Mouse (Mus musculus) c-Kit-positive CD71-positive TER-119-positive erythroid progenitor cells, embryonic 14.5 days (primary cell): ENCODE results near the gene Gclm.
A peak's percentile ranks its signal among the peaks of the same experiment; 100 is the strongest.

ENCODE experiments used
- DNase-seq: peaks from one replicate; pipeline ENCODE4 v3.0.0-alpha.2; 2013; ENCODE audit warnings: low spot score

Gene Gclm

DNA sequence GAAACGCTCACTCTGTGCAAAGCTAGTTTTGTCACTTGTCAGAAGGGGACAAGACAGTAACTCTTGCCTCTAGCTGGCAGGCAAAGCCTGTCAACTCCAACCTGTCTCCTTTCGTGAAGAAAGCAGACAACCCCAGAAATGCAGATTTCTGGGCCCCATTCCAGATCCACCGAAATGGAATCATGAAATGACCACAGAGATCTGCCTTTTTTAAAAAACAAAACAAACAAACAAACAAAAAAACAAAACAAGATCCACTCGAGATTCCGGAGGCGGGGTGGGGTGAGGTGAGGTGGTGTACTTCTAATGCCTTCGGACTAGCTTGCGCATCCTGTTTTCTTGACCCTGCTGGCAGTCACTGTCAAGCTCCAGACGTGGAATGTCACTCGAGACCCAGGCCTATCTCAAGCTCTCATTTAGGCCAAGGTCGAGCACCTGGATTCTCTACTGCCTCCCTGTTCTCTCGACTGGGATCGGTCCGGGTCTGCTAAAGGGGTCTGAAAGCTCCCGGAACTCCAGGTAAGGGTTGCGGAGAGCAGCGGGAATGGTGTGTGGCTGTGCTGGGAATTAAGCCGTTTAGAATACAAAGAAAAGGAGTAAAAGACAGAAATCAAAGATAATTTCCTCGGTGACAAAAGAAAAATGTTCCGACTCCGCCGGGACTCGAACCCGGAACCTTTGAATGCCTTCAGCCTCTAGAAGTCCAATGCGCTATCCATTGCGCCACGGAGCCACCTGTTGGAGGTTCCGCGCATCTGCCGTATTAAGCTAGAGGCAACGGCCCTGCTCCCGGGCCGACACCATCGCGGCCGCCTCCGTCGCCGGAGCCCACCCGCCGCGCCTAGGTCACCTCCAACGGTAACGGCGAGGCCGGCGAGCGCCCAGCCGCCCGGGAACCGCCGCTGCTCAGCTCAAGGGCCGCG is 47.2 kb downstream of the Gclm start:
- peak; percentile 86 for DNase-seq

DNA sequence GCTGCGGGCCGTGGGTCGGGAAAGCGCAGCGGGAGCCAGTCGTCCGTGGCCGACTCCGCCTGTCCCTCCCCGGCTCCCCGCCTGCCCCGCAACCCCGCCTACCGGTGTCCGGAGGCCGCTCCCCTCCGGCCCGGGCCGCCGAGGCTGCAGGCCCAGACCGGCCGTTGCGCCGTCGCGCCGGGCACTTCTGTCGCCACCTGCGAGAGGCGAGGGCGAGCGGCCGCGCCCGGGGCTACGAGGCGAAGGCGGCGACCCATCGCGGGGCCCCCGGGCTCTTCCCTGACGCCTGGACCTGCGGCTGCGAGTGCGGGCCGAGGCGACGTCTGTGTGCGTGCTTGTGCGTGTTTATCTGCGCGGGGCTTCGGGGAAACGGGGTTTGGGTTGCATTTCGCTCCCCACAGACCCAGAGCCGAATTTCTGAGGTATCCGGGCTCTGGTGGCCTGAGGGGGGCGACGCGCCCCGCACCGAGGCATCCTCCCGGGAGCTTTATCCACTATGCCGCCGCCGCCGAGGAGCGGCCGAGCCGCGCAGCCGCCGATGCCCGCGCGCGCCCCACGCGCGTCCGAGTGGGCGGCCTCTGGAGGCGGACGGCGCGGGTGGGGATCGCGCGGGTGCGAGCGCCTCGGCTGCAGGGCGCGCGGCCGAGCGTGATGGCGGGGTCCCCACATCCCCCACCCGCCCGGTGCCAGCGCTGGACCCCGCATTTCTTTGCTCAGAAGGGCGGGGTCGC is 48.0 kb downstream of the Gclm start:
- no peak for DNase-seq

GRCm38 (mm10) chr3:122293954-122294850 is 48.8 kb downstream of the Gclm start, which contains the start of gene Bcar3:
Gene Bcar3 (plus strand): TSS chr3:122294136.
- peak; percentile 77 for DNase-seq

- DNase-seq, result peak; percentile 70
These were observed 50.2 kb downstream of the Gclm start for GRCm38 (mm10) chr3:122295511-122295910.

DNA sequence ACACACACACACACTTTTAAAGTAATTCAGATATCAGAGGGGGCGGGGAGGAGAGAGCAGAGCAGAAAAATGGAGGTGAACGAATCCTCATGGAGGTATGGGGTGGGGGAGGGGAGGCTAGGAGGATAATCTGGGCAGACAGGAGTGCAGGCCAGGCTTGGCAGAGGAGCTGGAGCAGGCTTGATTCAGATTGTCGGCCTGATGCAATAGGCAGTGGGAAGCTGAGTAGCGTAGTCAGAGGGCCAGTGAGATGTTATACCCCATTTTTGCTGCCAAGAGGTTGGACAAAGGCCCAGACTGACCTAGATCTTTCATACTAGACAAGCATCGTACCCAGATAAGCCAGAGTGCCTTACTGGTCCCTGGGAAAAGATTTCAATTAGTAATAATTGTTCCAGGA is 51.6 kb downstream of the Gclm start:
- DNase-seq, result no peak

DNA sequence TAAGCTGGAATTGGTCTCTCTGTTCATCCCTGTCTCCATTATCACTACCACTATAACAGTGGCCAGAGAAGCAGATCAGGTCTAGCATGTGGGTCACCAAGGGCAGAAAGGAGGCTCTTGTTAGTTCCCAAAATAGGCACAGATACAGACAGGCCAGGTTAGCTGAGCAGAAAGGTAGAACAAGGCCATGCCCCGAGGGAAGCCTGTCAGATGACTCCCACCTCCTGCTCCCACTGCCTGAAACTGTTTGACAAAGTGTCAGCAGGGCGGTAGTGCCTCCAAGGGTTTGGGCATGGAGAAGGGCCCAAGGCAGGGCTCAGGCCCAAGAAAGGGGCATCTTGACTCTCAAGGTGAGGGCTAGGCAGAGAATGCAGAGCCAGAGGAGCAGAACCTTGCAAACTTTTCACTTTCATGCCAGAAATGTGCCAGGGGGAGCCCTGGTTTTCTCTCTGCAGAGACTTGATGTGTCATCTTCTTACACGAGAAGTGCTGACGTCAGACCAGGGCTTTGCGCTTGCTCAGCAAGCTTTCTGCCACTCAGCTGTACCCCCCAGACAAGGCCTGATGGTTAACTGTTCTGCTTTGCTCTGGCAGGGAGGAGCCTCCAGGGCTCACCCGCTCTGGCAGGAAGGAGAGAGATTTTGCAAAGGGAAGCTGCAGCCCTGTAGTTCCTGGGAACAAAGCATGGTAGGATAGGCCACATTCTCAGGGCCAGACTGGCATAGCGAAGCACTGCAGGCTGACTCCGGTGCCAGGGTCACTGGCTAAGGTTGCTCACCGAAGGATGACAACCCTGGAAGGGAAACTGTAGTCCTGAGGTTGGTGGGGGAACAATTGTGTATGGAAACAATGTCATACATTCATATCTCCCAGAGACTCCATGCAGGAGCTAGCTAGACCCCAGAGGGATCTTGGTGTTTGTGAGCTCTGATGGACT is 55.9 kb downstream of the Gclm start:
- DNase-seq, result no peak

- no peak for DNase-seq
These were observed 59.2 kb downstream of the Gclm start for GRCm38 (mm10) chr3:122304560-122304959.

- DNase-seq, result no peak
These were observed 62.7 kb downstream of the Gclm start for GRCm38 (mm10) chr3:122307894-122308671.

DNA sequence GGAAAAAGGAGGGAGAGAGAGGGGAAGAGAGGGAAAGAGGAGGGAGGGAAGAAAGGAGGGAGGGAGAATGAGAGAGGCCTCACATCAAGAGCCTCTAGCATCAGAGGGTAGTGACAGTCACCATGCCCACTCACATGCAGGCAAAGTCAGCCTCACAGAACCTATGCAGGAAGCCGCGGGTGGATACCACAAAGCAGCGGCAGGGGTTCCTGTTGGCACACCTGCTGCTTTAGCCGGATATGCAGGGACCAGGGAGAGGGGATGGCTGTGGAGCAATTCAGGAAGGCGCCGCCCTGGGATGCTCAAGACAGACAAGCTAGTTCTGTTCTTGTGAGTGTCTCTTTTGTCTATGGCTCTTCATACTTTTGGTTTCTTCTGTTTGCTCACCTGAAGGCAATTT is 63.6 kb downstream of the Gclm start:
- no peak for DNase-seq

DNA sequence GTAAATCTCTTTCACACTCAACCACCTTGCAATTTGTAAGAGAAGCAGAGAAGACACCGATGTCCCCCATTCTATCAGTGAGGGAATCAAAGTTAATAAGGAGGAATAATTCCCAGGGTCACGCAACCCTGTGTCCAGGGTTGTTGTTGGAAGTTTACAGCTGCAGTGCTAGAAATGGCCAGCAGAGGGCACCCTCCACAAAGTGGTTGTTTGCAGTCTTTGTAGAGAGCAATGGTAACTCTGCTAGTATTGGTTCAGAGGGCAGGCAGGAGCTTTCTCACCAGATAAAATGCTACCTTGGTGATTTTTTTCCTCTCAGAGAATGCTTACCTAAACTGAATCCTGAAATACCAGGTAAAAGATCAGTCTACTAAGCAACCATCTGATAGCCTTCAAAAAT is 66.7 kb downstream of the Gclm start:
- DNase-seq, result peak; percentile 65

DNA sequence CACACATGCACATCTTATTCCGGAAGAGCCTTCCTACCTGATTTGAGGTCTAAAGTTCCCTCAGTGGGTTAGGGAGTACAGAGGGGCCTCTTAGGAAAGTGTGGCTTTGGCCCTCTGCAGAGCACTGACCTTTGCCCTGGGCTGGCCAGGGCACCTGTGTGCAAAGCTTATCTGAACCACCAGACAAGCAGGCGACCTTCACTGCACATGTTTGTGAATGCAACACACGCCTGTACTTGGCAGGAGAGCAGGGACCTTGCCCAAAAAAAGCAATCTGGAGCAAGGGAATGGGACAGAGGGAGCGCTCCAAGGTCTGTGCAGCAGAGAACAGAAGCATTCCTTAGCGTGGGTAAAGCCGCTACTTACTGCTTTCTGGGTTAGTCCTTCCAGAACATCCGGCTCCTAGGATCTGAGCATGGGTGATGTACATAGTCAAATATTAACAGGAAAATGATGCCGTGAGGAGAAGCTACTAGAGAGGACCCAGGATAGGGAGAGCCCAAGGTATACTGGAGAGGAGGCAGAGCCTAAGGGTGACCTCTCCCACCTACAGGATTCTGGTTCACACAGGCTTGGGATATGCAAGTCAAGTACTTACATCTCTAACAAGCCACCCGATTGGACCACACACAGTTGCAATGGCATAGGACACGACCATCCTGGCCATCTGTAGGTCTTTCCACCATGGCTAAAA is 67.7 kb downstream of the Gclm start:
- DNase-seq, result no peak

DNA sequence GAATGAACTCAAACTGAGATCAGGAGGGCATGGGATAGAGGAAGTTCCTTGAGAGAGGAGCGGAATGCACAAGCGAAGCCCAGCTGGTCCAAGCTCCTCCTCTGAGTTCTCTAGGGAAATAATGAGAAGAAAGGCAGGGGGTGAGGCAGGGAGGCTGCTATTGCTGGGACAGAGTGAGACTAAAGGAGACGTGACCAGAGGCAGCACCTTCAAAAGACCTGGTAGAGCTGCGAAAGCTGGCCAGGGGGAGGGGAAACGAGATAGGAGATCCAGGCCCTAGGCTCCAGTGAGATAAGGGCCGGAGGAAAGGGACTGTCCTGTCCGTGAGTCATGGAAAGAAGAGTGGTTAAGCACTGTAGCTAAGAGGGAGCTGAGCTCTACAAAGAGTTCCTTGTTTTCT is 68.6 kb downstream of the Gclm start:
- DNase-seq, result no peak

- no peak for DNase-seq
These were observed 71.3 kb downstream of the Gclm start for GRCm38 (mm10) chr3:122316621-122317020.

DNA sequence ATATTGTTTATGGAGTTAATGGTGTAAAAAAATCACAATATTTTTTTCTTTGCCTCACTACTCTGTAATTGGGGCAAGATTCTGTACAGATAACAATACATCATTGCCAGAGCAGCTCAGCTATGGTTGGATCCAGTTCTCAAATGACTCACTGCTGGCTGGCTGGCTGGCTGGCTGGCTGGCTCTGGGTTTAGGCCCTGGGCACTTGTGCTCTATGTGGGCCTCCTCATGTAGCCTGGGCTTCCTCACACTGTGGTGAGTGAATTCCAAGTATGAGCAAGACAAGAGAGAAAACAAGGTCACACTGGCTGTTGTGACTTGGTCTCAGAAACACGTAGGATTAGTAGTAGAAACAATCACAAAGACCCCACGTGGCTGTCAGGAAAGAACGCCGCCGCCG is 72.0 kb downstream of the Gclm start:
- no peak for DNase-seq
